Mouse (Mus musculus) skeletal muscle tissue, adult 2 months (tissue): ENCODE measurements around the gene Vps13c.

Experiments used
- DNase-seq: peaks from one replicate; pipeline ENCODE4 v3.0.0-alpha.2; 2012; ENCODE audit warnings: low read depth, low spot score

The Vps13c gene

GRCm38 (mm10) chr9:67839981-67840859 lies at the start of gene Vps13c:
TSS of gene Vps13c (plus strand) at chr9:67840396.
- DNase-seq, result peak; percentile 67

GRCm38 (mm10) chr9:67792405-67792804 lies 47.8 kb upstream of the Vps13c start:
- no peak for DNase-seq

GRCm38 (mm10) chr9:67793501-67793900 lies 46.7 kb upstream of the Vps13c start:
- DNase-seq, result no peak

- no peak for DNase-seq
Measured at GRCm38 (mm10) chr9:67794216-67794615, 46.0 kb upstream of the Vps13c start.

- DNase-seq, result no peak
Measured at GRCm38 (mm10) chr9:67794668-67795067, 45.5 kb upstream of the Vps13c start.

GRCm38 (mm10) chr9:67795205-67795675 lies 45.0 kb upstream of the Vps13c start:
- no peak for DNase-seq

- peak; percentile 45 for DNase-seq
Measured at GRCm38 (mm10) chr9:67799078-67799819, 40.9 kb upstream of the Vps13c start.

GRCm38 (mm10) chr9:67802241-67802640 lies 38.0 kb upstream of the Vps13c start:
- peak; percentile 29 for DNase-seq

- no peak for DNase-seq
Measured at GRCm38 (mm10) chr9:67807000-67807399, 33.2 kb upstream of the Vps13c start.

GRCm38 (mm10) chr9:67810527-67810926 lies 29.7 kb upstream of the Vps13c start:
- DNase-seq, result no peak

- DNase-seq, result peak; percentile 54
Measured at GRCm38 (mm10) chr9:67811116-67811515, 29.1 kb upstream of the Vps13c start.

GRCm38 (mm10) chr9:67813171-67813570 lies 27.0 kb upstream of the Vps13c start:
- DNase-seq, result no peak

- peak; percentile 92 for DNase-seq
Measured at GRCm38 (mm10) chr9:67813665-67814337, 26.4 kb upstream of the Vps13c start.

- no peak for DNase-seq
Measured at GRCm38 (mm10) chr9:67816172-67816928, 23.8 kb upstream of the Vps13c start.

GRCm38 (mm10) chr9:67817898-67818667 lies 22.1 kb upstream of the Vps13c start:
- DNase-seq, result peak; percentile 80

GRCm38 (mm10) chr9:67818668-67818950 lies 21.6 kb upstream of the Vps13c start:
- no peak for DNase-seq

GRCm38 (mm10) chr9:67823131-67823530 lies 17.1 kb upstream of the Vps13c start:
- DNase-seq, result peak; percentile 70

- no peak for DNase-seq
Measured at GRCm38 (mm10) chr9:67825527-67825926, 14.7 kb upstream of the Vps13c start.

GRCm38 (mm10) chr9:67828182-67828581 lies 12.0 kb upstream of the Vps13c start:
- no peak for DNase-seq
